Mouse (Mus musculus) neural tube, embryonic 12.5 days (tissue): Measurements from ENCODE around the gene Uqcrfs1. TPM values are rescaled to one million over a fixed set of nuclear protein-coding genes. Genes with fewer than 3 reads are reported as not detected.

Experiments
- ATAC-seq: fragments of 200-750 bp; cut with Nextera tagmentation; 2 replicates; pipeline ENCODE4 v1.8.0; 2017; ENCODE audit warnings: low read depth, mild to moderate bottlenecking, moderate TSS enrichment, moderate library complexity; ENCODE audit not compliant: low FRiP score
- H3K27ac ChIP-seq: fragments of 300-500 bp; sonication (generic); 2 replicates; pipeline ENCODE4 v1.5.1; 2016
- H3K27me3 ChIP-seq: fragments of 300-500 bp; sonication (generic); replicated peaks from 2 replicates; pipeline ENCODE4 v1.6.1; 2016; ENCODE audit warnings: mild to moderate bottlenecking
- H3K36me3 ChIP-seq: fragments of 300-500 bp; sonication (generic); 2 replicates; pipeline ENCODE4 v1.6.1; 2016; ENCODE audit warnings: mild to moderate bottlenecking
- H3K4me1 ChIP-seq: fragments of 300-500 bp; sonication (generic); 2 replicates; pipeline ENCODE4 v1.6.1; 2016
- H3K4me2 ChIP-seq: fragments of 300-500 bp; sonication (generic); replicated peaks from 2 replicates; pipeline ENCODE4 v1.6.1; 2016; ENCODE audit warnings: mild to moderate bottlenecking
- H3K4me3 ChIP-seq: fragments of 300-500 bp; sonication (generic); 2 replicates; pipeline ENCODE4 v1.5.1; 2016
- H3K9ac ChIP-seq: fragments of 300-500 bp; sonication (generic); 2 replicates; pipeline ENCODE4 v1.6.1; 2016; ENCODE audit warnings: mild to moderate bottlenecking
- H3K9me3 ChIP-seq: fragments of 300-500 bp; sonication (generic); 2 replicates; pipeline ENCODE4 v1.6.1; 2016; ENCODE audit warnings: mild to moderate bottlenecking
- WGBS: fragments of 180-500 bp; shearing (Covaris S2); methylation state at CpG from one replicate; pipeline ENCODE4 v1.1.7; 2016; 5-methylcytosine and 5-hydroxymethylcytosine counted together
- polyA plus RNA-seq: library from polyadenylated mRNA; unstranded; fragments of >200 nt; fragmentation: Nextera tagmentation; extraction: Ambion mirVana; gene quantifications from 2 replicates; pipeline ENCODE4 v1.2.1, GENCODE M21; 2016

Uqcrfs1 gene
- polyA plus RNA-seq: 242 and 248 TPM in 2 replicates

DNA sequence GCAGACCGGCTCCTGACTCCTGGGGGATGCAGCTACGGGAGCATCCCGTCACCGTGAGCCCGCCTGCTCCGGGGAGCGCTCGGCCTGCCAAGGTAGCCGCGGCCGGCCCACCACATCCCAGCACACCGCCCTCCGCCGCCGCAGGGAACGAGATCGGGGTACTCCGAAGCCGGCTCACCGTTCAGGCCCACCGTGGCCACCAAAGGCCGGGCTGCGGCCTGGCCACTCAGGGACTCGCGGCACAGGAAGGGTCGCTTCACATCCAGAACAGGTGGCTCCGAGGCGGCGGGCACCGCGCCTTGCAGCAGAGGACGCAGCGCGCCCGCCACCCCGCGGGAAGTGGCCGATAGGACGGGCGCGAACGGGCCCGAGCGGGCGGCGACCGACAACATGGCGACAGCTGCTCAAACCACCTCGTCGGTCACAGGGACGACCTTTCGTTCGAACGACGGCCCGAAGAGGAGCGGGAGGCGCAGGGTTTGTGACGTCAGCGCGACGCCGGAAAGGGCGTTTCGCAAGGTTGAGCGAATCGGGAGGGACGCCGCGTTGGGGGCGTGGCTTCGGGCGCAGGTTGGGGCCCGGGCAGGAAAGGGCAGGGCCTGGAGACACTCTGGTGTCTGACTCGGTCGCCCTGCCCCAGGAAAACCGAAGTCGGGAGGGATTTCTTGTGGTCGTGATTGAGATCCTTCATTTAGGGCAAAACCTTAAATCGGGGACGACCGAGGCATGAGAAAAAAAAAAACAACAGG lies at the start of gene Uqcrfs1:
TSS of gene Uqcrfs1 (minus strand) at position 507 of the 749 bp plus-strand sequence.
- Histone ChIP-seq H3K9me3 (no peaks in the 10 kb centered on the region), H3K4me3 (peak within 1 kb of the TSS; percentile 95), H3K4me2 (peak within 1 kb of the TSS; percentile 78), H3K27ac (0 out of 2 replicates have a peak within 1 kb of the TSS, but pooled peaks have one; percentile 37), H3K4me1 (peaks cover 11% of the 10 kb centered on the region), H3K36me3 (peaks cover 6% of the 10 kb centered on the region; the same call in 1 of the 2 replicates), H3K9ac (peak within 1 kb of the TSS; percentile 93), H3K27me3 (no peaks in the 10 kb centered on the region)
- under 1% methylated on average over 81 of the region's 82 CpGs for WGBS
- peak; percentile 99 for ATAC-seq

GRCm38 (mm10) chr13:30585786-30586185 lies 40.6 kb upstream of the Uqcrfs1 start:
- WGBS: 91% methylated on average over 3 of the region's 3 CpGs
- H3K36me3 ChIP-seq: no peaks in the 10 kb centered on the region
- H3K9me3 ChIP-seq: no peaks in the 10 kb centered on the region
- no peak overlapping the region for H3K27ac ChIP-seq
- no peak overlapping the region for H3K4me2 ChIP-seq
- H3K4me3 ChIP-seq: no peak overlapping the region
- no peaks in the 10 kb centered on the region for H3K27me3 ChIP-seq
- ATAC-seq: no peak
- H3K9ac ChIP-seq: no peak overlapping the region
- H3K4me1 ChIP-seq: no peaks in the 10 kb centered on the region

DNA sequence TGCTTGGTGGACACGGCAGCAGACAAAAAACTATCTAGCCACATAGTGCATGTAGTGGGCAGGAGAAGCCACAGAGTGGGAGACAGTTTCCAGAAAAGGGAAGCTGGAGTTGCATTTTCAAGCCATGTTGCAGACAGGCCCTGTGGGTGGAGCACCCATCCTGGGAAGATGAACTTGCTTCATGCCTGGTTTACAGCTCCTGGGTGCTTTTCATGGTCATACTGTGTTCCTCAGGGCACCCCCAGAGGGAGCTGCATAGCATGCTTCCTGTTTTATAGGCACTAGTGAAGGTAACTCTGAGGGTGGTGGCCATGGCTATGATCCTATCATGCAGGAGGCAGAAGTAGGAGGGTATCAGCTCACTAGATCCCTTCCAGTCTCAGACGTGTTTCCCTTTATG lies 37.4 kb upstream of the Uqcrfs1 start:
- 71% methylated on average over 2 of the region's 2 CpGs for WGBS
- no peak overlapping the region for H3K4me3 ChIP-seq
- no peak for ATAC-seq

DNA sequence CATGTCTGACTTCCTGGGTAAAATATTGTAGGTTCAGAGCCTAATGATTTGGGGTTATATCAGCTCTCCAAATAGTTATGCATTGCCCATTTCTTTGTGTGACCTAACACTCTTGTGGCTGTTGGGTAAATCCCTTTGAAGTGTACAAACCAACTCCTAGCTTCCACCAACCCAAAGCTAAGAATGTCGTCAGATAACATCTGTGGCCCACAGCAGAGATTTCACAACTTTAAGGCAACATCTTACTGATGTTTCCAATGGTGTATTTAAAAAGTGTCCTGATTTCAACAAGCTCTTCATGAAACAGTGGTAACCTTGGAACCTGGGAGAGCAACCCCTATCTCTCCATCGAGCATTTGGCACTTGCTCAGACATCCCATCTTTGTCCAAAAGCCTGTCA lies 33.6 kb upstream of the Uqcrfs1 start:
- Histone ChIP-seq H3K9ac (no peak overlapping the region), H3K27me3 (no peaks in the 10 kb centered on the region), H3K4me1 (no peaks in the 10 kb centered on the region), H3K36me3 (no peaks in the 10 kb centered on the region), H3K27ac (no peak overlapping the region), H3K9me3 (no peaks in the 10 kb centered on the region), H3K4me3 (no peak overlapping the region), H3K4me2 (no peak overlapping the region)
- 85% methylated on average over 2 of the region's 2 CpGs for WGBS
- no peak for ATAC-seq

More for the DNA sequence above, 37.4 kb upstream of the Uqcrfs1 start:
- Histone ChIP-seq H3K27me3 (no peaks in the 10 kb centered on the region), H3K36me3 (no peaks in the 10 kb centered on the region), H3K9me3 (no peaks in the 10 kb centered on the region), H3K4me2 (no peak overlapping the region), H3K4me1 (no peaks in the 10 kb centered on the region), H3K27ac (no peak overlapping the region), H3K9ac (no peak overlapping the region)

DNA sequence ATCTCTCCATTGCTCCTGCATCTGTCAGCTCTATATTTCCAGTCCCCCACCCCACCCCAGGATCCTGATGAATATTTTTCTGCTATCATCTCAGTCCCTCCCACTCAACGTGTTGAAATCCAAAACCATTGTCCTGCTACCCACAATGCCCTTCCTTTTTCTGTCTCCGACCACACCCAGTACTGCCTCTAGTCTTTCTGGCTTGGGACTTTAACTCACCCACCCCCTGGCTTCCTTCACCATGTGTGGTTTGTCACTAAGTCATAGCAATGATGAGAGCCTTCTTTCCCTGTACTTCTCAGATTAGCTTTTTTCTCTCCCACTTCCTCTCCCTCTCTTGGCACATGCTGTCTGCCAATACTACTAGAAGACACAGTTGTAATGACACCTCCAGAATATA lies 31.7 kb upstream of the Uqcrfs1 start:
- no peaks in the 10 kb centered on the region for H3K27me3 ChIP-seq
- H3K4me1 ChIP-seq: no peaks in the 10 kb centered on the region
- H3K36me3 ChIP-seq: no peaks in the 10 kb centered on the region
- no peak overlapping the region for H3K9ac ChIP-seq
- no peak overlapping the region for H3K4me3 ChIP-seq
- no peak overlapping the region for H3K27ac ChIP-seq
- 75% methylated on average over 2 of the region's 2 CpGs for WGBS
- no peak overlapping the region for H3K4me2 ChIP-seq
- H3K9me3 ChIP-seq: no peaks in the 10 kb centered on the region
- ATAC-seq: no peak

GRCm38 (mm10) chr13:30572971-30573370 lies 27.8 kb upstream of the Uqcrfs1 start:
- H3K9me3 ChIP-seq: no peaks in the 10 kb centered on the region
- no peak overlapping the region for H3K27ac ChIP-seq
- H3K9ac ChIP-seq: no peak overlapping the region
- 75% methylated on average over 4 of the region's 4 CpGs for WGBS
- ATAC-seq: no peak
- no peaks in the 10 kb centered on the region for H3K27me3 ChIP-seq
- no peak overlapping the region for H3K4me3 ChIP-seq
- H3K4me1 ChIP-seq: no peaks in the 10 kb centered on the region
- H3K4me2 ChIP-seq: no peak overlapping the region
- H3K36me3 ChIP-seq: no peaks in the 10 kb centered on the region

DNA sequence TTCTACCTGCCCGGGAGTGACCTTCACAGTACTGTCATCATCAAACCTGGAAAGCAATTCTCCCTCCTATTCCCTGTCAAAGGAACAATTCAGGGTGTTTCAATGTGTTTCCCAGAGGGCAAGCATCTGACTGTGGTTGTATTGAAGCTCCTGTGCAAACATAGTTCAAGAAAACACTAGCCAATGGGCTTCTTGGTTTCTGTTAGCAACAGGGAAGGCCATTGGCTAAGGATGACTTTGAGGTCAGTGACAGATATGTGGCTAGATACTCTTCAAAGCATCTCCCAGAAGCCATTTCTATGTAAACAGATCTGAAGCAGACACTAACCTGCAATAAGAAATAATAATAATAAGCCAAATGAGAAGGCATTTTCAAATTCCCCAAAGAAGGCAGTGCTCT lies 25.0 kb upstream of the Uqcrfs1 start:
- Histone ChIP-seq H3K36me3 (no peaks in the 10 kb centered on the region), H3K9me3 (no peaks in the 10 kb centered on the region)

DNA sequence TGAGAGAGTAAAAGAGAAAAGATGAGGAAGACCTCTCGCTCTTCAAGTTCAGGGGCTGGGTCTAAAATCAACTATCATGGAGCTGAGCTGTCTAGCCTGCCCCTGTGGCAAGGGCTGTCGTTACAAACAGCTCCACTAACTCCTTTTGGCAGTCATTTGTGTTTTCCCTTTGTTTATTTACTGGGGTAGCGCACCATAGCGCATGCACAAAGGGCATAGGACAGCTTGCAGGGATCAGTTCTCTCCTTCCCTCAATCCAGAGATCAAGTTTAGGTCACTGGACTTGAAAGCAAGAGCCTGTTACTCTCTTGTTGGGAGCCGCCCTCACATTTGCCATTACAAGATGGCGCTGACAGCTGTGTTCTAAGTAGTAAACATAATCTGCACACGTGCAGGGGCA lies 22.4 kb upstream of the Uqcrfs1 start:
- Histone ChIP-seq H3K36me3 (no peaks in the 10 kb centered on the region), H3K4me3 (no peak overlapping the region), H3K27me3 (no peaks in the 10 kb centered on the region), H3K27ac (no peak overlapping the region), H3K9me3 (no peaks in the 10 kb centered on the region), H3K4me2 (no peak overlapping the region), H3K4me1 (no peaks in the 10 kb centered on the region), H3K9ac (no peak overlapping the region)
- no peak for ATAC-seq
- WGBS: 72% methylated on average over 7 of the region's 7 CpGs

More for the DNA sequence above, 25.0 kb upstream of the Uqcrfs1 start:
- Histone ChIP-seq H3K27ac (no peak overlapping the region), H3K4me3 (no peak overlapping the region), H3K4me2 (no peak overlapping the region), H3K27me3 (no peaks in the 10 kb centered on the region), H3K9ac (no peak overlapping the region), H3K4me1 (no peaks in the 10 kb centered on the region)
- ATAC-seq: no peak
- 76% methylated on average over 1 of the region's 1 CpGs for WGBS

- Histone ChIP-seq H3K4me2 (no peak overlapping the region), H3K4me1 (no peaks in the 10 kb centered on the region), H3K27me3 (no peaks in the 10 kb centered on the region), H3K27ac (no peak overlapping the region), H3K36me3 (no peaks in the 10 kb centered on the region), H3K9me3 (no peaks in the 10 kb centered on the region), H3K9ac (no peak overlapping the region), H3K4me3 (no peak overlapping the region)
- ATAC-seq: no peak
- 67% methylated on average over 8 of the region's 8 CpGs for WGBS
These were observed 21.6 kb upstream of the Uqcrfs1 start for GRCm38 (mm10) chr13:30566767-30567166.

DNA sequence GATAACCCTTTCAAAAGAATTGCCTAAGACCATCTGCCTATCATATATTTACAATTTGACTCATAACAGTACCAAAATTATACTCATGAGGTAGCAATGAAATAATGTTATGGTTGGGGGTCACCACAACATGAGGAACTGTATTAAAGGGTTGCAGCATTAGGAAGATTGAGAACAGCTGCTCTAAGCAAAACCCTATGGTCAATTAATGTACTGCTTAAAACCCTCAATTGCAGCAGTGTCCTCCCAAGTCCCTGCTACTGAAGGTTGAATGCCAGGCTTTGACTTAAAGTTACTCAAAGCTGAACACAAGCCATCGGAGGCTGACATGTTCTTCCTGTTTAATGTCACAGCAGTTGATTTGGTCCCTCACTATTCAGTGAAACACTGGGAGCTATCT lies 15.4 kb upstream of the Uqcrfs1 start:
- H3K9ac ChIP-seq: no peak overlapping the region
- H3K27ac ChIP-seq: no peak overlapping the region
- H3K27me3 ChIP-seq: no peaks in the 10 kb centered on the region
- H3K4me1 ChIP-seq: no peaks in the 10 kb centered on the region
- WGBS: 91% methylated on average over 1 of the region's 1 CpGs
- no peak overlapping the region for H3K4me3 ChIP-seq
- no peak overlapping the region for H3K4me2 ChIP-seq
- H3K9me3 ChIP-seq: no peaks in the 10 kb centered on the region
- ATAC-seq: no peak
- no peaks in the 10 kb centered on the region for H3K36me3 ChIP-seq

- H3K9ac ChIP-seq: no peak overlapping the region
- H3K36me3 ChIP-seq: no peaks in the 10 kb centered on the region
- no peaks in the 10 kb centered on the region for H3K4me1 ChIP-seq
- no peaks in the 10 kb centered on the region for H3K9me3 ChIP-seq
- ATAC-seq: no peak
- no peak overlapping the region for H3K4me2 ChIP-seq
- H3K27ac ChIP-seq: no peak overlapping the region
- WGBS: 96% methylated on average over 5 of the region's 5 CpGs
- no peak overlapping the region for H3K4me3 ChIP-seq
- H3K27me3 ChIP-seq: no peaks in the 10 kb centered on the region
These were observed 14.9 kb upstream of the Uqcrfs1 start for GRCm38 (mm10) chr13:30560052-30560451.

GRCm38 (mm10) chr13:30557751-30558150 lies 12.6 kb upstream of the Uqcrfs1 start:
- no peak for ATAC-seq
- 88% methylated on average over 2 of the region's 2 CpGs for WGBS
- no peaks in the 10 kb centered on the region for H3K4me1 ChIP-seq

GRCm38 (mm10) chr13:30553051-30553587 lies 8.0 kb upstream of the Uqcrfs1 start:
- Histone ChIP-seq H3K4me2 (no peak overlapping the region), H3K36me3 (no peaks in the 10 kb centered on the region), H3K27ac (no peak overlapping the region), H3K4me1 (no peaks in the 10 kb centered on the region), H3K9me3 (no peaks in the 10 kb centered on the region), H3K27me3 (no peaks in the 10 kb centered on the region), H3K4me3 (no peak overlapping the region), H3K9ac (no peak overlapping the region)
- WGBS: 45% methylated on average over 5 of the region's 5 CpGs
- no peak for ATAC-seq

More at GRCm38 (mm10) chr13:30557751-30558150, 12.6 kb upstream of the Uqcrfs1 start:
- H3K4me3 ChIP-seq: no peak overlapping the region
- no peaks in the 10 kb centered on the region for H3K27me3 ChIP-seq
- H3K9me3 ChIP-seq: no peaks in the 10 kb centered on the region
- no peak overlapping the region for H3K27ac ChIP-seq
- no peak overlapping the region for H3K9ac ChIP-seq
- no peaks in the 10 kb centered on the region for H3K36me3 ChIP-seq
- no peak overlapping the region for H3K4me2 ChIP-seq
